Mouse (Mus musculus): ENCODE measurements at regions not wholly inside any gene's neighbourhood (a gene's known extent, or its start where the extent isn't known, plus 50 kb on each side); places are given as distances from the start of the nearest gene placed in this dataset.

DNA sequence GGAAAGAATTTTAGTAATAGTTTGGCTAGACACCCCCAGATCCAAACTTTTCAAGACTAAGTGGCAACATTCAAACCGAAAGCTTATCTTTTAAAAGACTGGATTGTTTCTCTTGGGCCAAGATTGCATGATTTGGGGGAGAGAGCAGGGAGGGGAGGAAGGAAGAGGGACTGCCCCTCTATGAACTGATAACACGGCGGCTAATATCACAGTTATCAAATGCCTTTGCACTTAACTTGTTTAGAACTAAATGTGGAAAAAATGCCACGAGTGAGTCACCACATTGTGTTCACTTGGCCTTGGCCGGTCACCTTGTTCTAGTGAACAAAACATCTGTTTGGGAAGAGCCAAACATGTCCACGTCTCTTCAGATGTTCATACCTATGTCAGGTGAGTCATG lies 92.3 kb downstream of the Tes start:
- no peak for DNase-seq

DNA sequence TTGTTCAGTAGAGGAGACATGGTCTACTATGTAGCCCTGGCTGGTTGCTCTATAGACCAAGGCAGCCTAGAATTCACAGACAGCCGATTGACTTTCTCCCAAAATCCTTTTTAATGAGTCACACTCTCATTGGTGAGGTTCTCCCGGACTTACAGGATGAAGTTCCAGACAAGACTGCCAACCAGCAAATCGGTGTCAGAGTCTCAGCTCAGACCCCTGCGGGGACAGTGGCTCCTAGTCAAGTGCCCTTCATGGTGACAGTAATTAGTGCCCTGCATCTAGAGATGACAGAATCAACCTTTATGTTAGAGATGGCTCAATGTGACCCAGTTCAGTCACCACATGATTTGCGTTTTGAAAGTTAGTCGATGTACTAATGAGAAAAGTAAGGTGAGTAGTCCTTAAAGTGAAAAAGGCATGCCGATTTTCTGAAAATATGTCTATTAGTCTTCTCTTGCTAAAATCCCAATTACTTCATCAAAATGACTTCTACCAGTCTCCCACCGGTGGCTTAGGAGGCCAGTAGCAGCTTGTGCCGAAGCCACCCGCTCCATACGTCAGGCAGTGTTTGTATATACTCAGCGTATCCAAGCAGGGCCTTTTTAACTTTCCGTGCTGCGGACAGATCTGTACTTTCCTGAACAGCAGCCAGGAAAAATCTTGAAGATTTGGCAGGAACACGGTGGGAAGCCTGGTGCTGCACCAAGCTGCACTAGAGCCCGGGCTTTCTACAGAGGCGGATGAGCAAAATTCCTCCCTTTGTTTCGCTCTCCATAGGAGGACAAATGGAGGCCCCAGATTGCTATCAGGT lies 105.2 kb downstream of the Tes start:
- DNase-seq = peak; percentile 14 to 43

DNA sequence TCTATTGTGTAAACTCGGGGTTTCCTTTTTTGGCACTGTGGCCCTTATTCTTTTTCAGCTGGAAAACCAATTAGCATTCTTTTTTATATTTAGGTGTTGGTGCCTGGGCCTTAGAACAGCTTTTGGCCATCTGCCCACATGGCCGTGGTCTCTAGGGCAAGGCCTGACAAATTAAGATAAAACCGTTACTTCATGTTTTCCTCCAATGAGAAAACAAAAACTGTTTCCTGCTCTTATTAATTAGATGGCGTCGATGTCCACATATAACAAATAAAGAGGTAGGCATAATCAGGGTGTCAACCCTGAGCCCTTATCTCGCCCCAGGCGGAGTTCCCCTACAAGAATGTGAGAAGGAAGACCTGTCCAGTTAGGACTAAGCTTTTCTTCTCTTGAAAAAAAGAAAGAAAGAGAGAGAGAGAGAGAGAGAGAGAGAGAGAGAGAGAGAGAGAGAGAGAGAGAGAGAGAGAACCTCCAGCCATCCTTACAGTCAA lies 105.9 kb downstream of the Tes start:
- DNase-seq = peak; percentile 38 to 56

DNA sequence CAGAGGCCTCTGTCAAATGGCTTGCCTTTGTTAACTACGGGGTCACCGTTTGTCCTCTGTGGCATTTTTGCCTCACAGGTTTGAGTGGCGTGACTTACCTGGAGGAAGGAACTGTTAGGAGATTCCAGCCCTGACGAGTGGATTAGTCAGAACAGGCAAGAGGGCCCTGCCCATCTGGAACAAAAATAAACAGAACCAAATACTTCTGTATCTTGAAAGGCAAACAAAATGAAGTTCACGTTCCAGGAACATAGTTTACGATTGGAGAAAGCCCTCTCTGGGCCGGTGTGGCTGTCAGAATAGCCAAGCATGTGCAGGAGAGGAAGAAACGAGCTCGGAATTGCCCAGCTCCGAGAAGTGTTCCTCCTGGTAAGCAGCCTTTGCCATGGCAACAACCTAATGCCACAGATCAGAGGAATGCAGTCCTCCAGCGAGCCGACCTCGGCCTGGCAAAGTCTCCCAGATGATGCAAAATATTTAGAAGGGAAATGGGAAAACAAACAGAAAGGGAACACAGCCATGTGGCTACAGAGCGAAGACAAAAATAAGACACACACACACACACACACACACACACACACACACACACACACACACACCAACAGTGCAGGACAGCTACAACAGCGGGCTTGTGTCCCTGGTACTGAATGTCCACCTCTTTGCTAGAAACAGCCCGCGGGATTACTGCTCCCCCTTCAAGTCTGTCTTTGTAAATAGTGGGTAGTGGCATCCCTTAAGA lies 106.5 kb downstream of the Tes start:
- peak; percentile 34 to 49 for DNase-seq

DNA sequence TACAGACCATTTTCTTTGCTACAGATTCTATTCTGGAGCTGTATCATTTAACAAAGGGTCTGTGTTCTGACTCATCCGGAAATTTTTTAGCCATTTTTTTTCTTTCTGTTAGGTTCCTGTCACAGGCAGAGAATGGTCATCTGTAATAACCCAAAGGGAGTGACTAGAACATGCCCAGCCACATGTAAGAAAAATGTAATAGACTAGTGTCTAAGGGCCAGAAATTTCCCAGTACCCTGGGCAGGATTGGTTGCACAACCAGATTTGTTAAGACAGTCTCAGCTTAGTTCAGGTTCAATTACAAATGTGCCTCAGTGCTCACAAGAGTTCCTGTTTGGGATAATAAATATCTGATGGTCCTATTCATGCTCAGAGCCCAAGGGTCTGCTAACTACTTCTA lies 107.1 kb downstream of the Tes start:
- no peak for DNase-seq

DNA sequence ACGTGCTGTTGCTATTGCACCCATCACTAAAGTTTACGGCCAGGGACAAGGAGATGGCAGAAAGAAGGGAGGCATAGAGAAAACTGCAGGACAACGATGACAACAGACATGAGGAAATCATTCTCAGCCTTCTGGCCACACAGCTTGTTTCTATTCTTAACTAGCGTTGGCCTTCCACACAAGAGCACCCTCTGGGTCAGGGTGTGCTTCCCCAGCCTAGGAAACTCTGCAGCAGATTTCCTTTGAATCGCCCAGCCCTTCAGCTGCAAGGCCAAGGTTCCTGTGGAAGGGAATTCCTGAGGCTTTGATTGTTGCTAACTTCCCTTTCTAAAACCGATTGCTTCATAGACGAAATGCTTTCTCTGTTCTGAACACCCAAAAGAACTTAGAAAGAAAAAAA lies 103.8 kb upstream of the Cav2 start:
- DNase-seq = peak; percentile 18 to 39

DNA sequence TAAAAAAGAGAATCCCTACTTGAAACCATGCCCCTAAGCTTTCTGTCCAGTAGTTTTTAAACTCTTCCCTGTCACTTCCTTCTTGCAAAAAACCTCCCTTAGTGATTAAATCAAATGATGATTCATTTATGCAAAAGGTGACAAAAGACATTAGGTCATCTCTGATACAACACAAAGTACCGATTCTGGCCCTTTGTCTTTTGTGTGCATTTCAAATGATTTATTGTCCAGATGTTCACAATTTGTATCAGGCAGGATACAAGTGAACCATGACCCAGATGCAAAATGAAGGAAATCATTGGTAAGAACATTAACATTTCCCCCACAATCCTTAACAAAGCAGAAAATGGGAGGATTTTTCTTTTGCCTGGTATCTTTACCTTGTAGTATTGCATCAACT lies 101.5 kb upstream of the Cav2 start:
- DNase-seq = no peak

DNA sequence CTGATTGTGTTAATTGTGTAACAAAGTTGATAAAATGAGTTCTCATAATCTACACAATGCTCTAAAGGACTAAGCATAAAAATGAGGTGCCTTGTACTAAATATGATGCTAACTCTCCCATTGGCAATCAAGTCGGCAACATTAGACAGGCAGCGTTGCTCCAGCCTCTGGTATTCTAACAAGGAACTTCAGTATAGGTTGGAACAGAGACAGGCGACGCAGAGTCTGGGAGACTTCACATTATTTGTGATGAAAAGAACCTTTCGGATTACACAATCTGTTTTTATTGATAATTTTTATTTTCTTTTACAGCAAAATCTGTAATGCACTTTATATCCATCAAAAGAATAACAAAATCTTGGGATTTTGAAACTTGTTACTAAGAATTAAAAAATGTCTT lies 94.4 kb upstream of the Cav2 start:
- no peak for DNase-seq

DNA sequence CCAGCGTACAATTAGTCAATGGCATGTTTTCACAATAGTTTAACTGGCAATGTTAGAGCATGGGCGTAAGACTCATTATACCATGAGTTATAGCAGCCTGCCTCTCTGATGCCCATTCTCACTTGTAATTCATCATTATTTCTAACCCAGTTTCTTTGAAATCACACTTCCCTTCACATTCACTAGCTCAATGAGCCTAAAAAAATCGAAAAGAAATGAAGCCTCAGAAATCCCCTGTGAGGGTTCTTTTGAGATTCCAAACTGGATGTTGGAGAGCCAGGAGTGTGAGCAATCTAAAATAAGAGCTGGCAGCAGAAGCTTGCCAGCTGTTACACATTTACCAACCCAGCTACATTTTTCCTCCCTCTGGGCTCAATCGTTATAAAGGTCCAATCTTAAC lies 93.9 kb upstream of the Cav2 start:
- no peak for DNase-seq

DNA sequence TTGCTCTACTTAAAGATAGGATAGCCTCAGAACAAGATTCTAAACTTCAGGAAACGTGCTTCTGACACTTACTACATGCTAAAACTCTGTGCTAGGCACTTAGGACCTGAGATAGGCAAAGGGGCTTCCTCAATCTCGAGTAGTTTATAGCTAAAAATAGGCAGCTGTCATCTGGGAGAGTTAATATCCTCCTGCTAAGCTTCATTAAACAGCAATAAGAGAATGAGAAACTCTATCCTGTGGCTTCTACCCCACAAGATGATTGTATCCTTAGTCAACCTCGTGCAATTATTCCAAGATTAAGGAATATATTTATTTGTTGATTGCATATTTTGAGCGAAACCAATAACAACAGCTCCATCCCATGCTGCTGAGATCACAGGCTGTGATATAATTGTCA lies 85.4 kb upstream of the Cav2 start:
- DNase-seq = no peak

DNA sequence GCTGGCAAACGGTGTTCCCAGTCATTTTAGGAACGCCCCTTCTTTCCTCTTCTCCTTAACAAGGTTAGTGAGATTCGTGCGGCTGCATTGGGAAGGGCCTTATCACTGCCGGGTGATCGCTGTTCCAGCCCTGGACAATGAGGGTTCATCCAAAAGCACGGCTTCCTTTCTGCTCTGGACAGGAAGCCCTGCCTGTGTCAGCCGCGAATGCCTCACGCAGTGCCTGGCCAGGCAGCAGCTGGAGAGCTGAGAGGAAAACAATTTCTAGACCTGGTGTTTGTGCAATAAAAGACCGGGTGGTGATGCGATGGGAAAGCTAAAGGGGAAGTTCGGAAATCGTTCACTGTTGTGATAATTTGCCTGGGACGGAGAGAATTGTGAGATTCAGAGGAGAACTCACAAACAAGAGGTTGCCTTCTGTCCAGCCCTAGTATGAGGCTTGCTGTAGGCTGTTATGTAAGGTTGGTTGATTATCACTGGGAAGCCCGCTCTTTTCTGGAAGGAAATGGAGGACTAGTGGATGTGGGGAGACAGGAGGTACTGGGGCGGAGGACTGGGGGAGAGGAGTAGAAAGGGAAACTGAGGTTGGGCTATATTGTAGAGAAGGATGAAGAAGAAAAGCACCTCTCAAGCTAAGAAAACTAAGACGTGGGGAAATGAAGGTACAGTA lies 83.1 kb upstream of the Cav2 start:
- peak; percentile 46 to 62 for DNase-seq

DNA sequence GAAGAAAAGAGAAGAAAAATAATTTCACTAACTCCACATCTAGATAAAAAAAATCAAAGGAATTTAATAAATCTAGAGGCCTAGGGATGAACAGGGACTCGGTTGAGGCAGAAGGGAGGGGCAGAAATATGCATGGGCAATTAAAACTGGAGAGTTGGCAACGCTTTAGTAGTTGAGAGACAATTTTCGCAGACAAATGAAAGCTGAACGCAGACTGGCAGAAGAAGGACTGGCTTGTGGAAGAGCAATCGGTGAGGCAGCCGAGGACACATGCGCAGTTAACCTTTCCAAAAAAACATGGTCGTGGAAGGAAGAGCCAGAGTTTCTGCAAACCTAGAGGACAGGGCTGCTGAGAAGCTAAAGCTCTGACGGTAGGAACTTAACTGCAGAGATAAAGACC lies 82.1 kb upstream of the Cav2 start:
- DNase-seq = no peak

DNA sequence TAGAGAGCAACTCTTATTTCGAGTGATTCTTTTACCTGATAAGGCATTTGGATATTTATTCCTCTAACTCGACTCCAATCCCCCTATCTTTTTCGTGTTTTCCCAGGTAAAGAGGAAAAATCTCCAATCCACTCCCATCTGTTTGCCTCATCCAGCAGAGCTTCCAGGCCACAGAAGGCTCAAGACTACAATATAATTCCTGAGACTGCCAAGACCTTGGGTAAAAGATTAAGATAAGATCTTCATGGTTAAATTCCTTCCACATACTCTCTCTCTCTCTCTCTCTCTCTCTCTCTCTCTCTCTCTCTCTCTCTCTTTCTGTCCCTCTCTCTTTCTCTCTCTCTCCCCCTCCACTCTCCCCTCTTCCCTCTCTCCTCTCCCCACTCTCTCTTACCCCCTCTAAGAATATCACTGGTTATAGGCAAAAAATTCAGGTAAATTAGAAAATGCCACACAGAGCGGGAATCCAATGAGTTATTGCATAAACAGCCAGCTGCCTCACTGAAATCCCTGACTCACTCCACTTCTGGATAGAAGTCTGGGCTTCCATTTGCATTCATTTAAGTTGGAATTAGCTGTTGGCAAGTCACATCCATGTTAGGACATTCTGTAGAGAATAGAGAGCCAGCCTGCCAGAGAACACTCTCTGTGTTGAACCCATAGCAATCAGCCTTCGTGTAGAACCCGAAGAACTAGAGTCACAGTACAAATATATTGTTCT lies 78.9 kb upstream of the Cav2 start:
- no peak for DNase-seq

DNA sequence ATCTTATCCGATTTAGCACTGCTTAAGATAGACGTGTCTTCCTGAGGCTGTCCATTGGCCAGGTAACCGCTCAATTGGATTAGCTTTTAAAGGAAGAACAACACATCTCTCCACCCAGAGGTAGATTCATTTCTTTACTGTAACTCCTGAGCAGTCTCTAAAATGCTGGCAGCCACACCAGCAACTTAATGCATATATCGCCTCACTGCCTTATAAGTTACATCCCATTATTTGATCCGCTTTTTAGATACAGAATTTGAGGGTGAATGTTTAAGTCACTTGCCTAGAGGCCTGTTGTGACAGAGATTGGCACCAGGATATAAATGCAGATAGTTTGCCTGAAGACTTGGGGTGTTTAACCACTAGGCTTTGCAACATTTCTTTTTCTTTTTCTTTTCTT lies 77.7 kb upstream of the Cav2 start:
- DNase-seq = no peak

DNA sequence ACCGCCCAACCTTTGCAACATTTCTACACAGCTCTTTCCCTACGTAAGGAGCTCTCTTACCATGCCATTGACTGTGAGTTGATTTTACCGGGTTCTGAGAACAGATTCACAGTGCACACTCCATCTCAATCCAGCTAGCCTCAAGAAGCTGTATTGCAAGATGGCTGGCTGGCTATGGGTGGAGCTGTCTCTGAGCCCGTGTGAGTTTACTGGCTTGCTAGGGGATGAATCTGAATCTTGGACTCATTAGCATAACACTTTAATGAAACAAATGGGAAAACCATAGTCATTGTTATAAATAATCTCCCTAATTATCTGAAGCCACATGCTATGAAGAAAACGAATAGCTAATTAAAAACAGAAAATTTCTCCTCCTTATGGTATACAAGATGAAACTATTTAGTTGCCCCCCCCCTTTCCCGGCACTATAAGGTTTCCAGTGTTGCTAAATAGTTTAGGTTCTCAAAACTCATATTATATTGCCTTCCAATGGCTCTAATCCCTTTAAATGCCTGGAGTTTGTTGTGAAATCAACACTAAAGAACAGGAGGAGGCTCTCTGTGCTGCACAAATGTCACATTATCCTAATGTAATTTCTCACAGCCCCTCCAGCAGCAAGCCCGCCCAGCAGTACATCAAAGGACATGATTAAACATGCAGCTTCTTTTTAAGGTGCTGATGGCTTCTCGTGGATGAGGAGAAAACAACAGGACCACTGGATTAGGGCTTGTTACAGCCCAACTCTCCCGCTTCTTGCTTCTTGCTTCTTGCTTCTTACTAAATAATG lies 76.9 kb upstream of the Cav2 start:
- DNase-seq = no peak

DNA sequence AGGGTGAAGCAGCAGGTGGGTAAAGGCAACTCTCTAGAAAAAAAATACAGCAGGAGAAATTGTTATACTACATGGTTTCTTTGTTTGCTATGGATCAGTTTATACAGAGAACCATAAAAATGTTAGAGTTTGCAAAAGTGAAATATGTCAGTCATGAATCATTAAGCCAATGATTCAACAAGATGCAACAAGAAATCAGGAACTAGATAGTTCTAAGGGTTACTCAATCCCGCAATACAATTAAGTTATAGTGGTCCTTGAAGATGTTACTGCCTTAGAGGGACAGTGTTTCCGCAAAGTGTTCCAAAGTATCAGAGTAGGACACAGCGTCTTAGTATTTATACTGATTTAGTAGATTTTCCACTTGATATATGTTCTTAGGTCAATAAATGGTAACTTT lies 74.1 kb upstream of the Cav2 start:
- DNase-seq = no peak

DNA sequence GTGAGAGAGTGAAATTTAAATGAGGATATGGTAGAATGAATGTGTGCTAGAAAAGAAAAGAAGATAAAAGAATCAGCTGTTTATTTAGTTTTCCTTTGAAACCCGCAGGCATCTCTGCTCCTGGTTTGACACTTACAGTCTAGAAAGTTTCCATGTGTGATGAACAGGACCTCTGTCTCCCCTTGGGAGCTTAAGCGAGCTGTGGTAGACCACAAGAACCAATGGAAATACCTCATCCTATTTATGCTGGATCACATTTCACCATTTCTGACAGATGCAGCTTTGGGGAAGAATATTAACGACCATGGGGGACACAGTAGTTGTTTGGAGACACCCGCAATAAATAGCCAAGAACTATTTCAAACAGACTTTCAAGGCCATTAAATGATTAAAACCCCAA lies 71.2 kb upstream of the Cav2 start:
- no peak for DNase-seq

DNA sequence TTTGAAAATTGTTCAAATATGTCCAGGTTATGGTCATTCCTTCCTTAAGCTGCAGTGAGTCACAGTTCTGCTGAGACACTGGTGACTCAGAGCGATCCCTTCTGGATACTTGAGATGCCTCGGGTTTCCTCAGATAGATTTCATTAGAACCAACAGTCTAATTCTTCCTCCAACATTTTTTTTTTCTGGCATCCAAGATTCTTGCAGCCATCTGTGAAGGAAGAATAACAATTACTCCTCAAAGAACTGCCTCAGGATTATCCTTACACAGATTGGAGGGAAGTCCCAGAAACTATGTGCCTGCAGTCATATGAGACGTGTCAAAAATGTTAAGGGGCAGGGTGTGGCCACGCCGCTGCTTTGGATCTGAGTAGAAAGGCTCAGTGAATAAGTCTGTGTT lies 69.6 kb upstream of the Cav2 start:
- no peak for DNase-seq

DNA sequence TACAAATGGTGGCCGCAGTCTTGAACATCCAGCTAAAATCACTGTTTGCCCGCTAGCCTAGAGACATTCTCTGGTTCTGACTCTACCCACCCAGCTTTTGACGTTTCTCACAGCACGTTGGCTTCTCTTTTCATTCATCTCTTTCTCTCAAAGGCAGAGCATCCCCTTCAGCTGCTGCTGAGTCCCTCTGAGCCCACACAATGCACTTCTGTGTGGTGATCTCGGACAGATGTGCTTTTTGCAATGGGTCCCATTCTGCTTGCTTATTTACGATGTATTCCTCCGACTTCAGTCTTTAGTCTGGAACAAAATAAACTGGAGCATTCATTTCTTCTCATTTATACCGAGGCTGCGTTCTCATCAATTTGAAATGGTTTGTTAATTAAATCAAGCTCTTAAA lies 66.2 kb upstream of the Cav2 start:
- no peak for DNase-seq

DNA sequence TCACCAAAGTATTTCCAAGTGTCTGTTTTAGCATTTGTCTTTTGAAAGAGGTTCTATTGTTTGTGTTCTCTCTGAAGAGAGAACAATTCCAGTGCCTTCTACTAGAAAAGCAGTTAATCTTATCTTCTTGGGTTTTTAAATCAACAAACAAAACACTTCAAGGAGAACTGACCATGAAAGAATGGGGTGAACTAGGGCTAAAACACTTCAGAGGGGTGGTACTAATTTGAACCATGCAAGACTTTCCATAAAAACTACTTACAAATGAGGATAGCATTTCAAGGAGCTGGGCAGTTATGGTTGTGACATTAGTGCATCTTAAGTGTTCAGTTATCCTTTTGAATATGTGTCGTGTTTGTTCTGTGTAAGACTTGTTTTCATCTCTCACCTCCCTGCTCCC lies 64.5 kb upstream of the Cav2 start:
- no peak for DNase-seq

DNA sequence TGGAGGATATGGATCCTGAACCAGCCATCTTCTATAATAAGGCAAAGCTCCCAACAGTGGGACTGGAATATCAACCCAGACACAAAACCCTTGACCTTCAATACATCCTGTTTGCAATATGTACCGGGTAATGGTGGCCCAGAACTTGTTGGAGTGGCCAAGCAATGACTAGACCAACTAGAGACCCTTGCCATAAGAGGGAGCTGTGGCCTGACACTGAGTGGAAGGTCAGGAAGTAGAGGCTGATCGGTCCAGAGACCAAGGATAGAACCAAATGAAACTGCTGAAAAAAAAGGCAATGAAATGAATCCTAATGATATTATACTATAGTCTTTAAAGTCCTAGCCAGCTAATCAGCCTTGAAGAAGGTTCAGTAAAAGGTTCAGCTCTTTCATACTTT lies 57.2 kb upstream of the Cav2 start:
- DNase-seq = no peak

DNA sequence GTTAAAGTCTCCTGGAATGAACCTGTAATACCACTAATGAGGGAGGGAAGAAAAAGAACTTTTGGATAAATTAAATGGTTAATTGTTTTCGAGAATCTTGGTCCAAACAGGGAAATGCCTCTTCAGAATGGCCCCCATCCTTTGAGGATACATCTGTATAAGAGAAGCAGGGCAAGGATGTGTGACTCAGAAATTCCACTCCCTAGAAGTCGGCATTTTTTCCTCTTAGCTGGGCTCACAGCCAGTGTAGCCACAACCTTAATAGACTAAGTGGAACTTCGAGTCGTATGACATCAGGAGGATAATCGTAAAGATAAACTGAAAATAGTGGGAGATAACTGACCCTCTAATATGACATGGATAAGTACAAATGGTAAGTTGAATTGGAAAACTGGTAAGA lies 56.1 kb upstream of the Cav2 start:
- DNase-seq = peak; percentile 20 to 30

All from kidney, postnatal 4 days (tissue).